Mouse (Mus musculus): ENCODE results near the gene Pex6.
"Not testable (repeated sequence)": the region's sequence is repeated elsewhere in the genome, so short reads cannot be mapped to it uniquely, and the experiment has no call there.

The Pex6 gene

DNA sequence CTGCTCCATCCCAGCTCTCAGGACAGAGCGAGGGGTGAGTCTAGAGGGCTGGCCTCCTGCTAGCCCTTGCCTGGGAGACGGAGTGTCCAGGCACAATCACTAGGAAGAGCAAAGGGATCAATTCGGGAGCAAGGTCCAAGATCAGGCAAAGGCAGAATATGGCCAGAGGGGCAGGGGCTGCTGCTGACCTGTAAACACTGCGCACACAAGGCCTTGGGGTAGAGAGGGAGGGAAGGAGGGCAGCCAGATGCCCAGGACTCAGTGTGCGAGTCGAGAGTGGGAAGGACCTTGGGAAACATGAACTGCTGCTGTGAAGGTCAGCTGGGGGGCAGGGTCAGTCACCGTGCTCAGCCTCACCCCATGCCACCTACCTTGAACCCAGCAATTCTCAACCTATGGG is 24.0 kb downstream of the Pex6 start:
- DNase-seq (ENCODE audit: low spot score in 2 of 2) = no peak

DNA sequence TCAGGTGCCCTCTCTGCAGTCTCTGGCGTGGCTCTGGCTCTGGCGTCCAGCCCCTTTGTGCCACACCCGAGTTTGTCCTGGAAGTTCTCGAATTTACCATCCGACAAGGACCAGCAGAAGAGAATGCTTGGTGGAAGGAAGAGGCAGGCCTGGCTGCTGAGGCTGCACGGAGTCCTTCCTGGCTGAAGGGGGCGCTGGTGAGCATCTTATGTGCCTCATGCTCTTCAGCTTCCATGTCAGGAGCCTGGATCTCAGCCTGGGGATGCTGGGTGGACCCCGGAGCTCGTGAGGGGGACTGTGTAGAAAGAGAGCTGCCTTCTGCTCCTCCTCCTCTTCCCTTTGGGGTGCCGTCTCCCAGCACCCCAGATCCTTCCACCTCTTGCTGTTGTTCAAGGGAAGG is 24.9 kb downstream of the Pex6 start:
- DNase-seq (ENCODE audit: low spot score in 2 of 2) = peak in 1 of 2 experiments; percentile 62

DNA sequence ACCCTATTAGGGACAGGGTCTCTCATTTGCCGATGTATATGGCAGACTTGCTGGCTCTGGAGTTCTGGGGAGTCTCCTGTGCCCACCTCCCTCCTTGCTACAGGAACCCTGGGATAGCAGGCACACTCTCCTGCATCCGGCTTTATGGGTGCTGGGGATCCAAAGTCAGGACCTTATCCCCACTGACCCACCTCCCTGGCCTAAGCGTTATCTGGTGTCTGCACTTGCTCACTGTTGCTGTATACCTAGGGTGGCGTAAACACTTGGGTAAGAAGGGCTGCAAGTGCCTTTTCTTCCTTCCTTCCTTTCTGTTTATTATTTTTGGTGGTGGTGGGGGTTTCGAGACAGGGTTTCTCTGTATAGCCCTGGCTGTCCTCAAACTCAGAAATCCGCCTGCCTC is 30.0 kb downstream of the Pex6 start:
- DNase-seq (ENCODE audit: low spot score in 2 of 2) = no peak

DNA sequence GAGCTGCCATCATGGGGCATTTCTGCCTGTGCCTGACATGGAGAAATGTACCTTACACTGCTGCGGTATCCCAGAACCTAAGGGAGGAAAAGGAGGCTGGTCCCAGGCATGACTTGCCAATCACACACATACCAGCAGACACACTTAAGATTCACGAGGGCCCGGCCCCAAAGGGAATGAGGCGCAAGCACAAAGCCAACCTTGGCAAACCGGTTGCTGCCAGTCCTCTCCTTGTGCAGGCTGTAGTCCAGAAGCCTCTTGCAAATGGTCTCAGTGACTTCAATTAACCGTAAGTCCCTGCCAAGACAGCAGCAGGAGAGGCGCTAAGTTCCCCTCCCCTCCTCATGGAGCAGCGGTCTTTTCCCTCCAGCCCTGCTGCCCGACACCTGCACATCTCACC is 31.7 kb downstream of the Pex6 start:
- DNase-seq (ENCODE audit: low spot score in 2 of 2) = no peak

- DNase-seq (ENCODE audit: low spot score in 2 of 2) = no peak
Measured at GRCm38 (mm10) chr17:46745506-46745905, 34.2 kb downstream of the Pex6 start.

DNA sequence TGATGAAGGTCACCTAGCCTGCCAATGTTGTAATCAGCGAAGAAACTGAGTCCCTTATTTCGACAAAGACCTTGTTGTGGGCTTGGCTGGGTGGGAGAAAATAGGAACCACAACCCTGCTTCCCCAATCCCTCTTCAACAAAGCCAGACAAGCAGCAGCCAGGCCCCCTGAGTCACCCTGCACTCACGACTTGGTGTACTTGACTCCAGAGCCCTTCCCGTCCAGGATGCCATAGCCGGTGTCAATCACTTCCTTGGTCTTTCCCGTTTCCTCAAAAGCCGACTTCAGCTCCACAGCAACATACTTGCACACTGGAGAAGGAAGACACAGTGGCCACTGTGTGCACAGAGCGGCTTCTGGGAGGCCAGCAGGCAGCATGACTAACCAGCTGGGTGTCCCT is 36.0 kb downstream of the Pex6 start:
- no peak for DNase-seq (ENCODE audit: low spot score in 2 of 2)

DNA sequence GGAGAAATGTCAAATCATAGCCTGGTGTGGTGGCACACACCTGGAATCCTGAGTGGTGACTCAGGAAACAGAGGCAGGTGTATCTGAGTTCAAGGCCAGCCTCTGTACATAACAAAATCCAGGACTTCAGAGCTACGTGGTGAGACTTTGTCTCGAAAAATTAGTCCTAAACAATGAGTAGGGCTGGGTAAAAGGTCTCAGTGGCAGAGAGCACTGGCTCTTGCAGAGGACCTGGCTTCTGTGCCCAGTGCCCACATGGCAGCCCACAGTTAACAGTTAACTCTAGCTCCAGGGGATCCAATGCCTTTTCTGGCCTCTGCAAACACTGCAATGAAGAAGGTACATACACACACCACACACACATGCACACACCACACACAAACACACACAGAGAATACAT is 36.5 kb downstream of the Pex6 start:
- no peak for DNase-seq (ENCODE audit: low spot score in 2 of 2)

GRCm38 (mm10) chr17:46749282-46749681 is 38.0 kb downstream of the Pex6 start:
- no peak for DNase-seq (ENCODE audit: low spot score in 2 of 2)

DNA sequence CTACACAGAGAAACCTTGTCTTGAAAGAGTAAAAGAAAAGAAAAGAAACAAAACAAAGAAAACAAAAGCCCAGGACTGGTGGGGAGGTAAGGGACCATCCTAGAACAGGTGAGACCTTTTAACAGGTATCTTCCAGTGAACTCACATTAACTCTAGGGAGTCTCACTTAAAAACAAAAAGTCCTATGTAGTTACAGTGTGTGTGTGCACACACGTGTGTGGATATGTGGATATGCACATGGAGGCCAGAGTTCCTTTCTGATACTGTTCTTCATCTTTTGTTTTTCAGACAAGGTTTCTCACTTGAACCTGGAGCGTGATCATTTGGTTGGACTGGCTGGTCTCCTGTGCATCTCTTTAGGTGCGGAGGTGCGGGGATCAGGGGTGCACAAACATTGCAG is 39.3 kb downstream of the Pex6 start:
- no peak for DNase-seq (ENCODE audit: low spot score in 2 of 2)

GRCm38 (mm10) chr17:46751056-46751793 is 40.0 kb downstream of the Pex6 start:
- DNase-seq (ENCODE audit: low spot score in 2 of 2) = no peak

GRCm38 (mm10) chr17:46751794-46752556 is 40.7 kb downstream of the Pex6 start, which contains the start of gene Cnpy3:
Gene Cnpy3 (minus strand): TSS chr17:46752214.
- peak; percentile 96 to 98 for DNase-seq (ENCODE audit: low spot score in 2 of 2)

DNA sequence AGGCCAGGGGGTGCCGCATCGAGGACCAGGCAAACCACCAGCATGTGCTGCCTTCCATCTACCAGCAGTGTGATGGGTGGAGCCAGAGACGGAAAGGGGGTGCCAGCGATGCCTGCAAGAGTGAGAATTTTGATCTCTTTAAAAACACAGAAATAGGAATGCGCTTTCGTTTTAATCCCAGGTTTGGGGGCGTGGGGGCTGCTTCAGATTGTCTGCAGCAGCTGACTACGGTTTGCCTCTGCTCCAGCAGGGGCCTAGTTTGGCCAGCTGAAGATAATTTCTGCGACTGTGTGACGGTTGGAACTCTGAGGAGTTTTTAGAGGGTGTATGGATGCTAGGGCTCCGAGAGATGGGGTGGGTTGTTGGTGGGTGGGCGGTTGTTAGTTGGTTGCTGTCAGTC is 47.5 kb downstream of the Pex6 start:
- no peak for DNase-seq (ENCODE audit: low spot score in 2 of 2)

DNA sequence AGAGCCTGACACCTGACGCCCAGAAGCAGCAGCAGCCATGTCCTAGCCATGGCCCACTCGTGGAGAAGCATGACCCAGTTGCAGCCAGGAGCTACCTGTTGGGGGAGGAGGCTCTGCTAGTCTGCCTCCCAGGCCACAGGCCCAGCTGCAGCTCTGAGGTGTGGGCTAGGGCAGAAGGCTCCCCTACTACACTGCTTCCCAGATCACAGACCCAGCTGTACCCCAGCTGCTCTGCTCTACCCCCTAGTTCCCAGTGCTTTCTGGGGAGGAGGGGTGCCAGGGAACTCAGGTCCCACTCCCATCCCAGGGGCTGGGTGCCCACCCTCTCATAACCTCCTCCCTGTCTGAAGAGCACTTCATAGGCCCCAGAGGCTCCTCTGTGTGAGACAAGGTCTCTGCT is 52.3 kb downstream of the Pex6 start, which contains the start of gene Ptcra:
Gene Ptcra (minus strand): TSS at position 169 of the 400 bp plus-strand sequence.
- peak; percentile 72 to 81 for DNase-seq (ENCODE audit: low spot score in 2 of 2)

DNA sequence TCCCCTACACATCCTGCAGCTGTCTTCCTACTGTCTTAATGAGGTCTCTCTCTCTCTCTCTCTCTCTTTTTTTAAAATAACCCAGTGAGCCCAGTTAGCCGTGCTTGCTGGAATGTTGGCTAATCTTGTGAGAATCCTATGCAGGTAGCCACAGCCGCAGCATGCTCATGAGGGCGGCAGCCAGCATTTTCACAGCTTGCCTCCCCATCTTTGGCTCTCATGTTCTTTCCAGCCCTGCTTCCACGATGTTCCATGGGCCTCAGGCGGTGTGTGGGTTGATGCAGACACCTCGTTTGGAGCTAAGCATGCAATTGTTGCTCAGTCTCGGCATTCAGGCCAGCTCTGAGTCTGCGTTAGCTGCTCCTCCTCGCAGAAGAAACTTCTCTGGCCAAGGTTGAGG is 53.7 kb downstream of the Pex6 start:
- not testable (repeated sequence) for DNase-seq (ENCODE audit: low spot score in 2 of 2)

- peak; percentile 75 to 80 for DNase-seq (ENCODE audit: low spot score in 2 of 2)
Measured at GRCm38 (mm10) chr17:46767868-46768267, 56.6 kb downstream of the Pex6 start.

DNA sequence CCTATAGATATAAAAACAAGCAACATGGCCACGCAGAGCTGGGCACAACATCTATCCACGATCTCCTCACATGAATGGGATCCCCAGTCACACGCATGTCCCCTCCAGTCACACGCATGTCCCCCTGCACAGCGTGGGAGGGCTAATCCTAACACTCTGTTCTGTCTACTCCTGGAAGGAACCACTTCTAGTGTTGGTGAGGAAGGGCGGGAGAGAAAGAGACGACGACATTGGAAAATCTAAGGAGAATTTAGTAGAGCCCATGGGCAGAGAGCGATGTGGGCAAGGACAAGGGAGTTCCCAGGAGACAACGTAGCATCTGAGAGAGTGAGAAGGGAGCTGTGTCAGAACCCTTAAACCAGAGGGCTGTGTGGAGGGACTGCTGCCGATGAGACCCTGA is 59.3 kb downstream of the Pex6 start:
- DNase-seq (ENCODE audit: low spot score in 2 of 2) = no peak

GRCm38 (mm10) chr17:46771025-46771424 is 59.8 kb downstream of the Pex6 start:
- no peak for DNase-seq (ENCODE audit: low spot score in 2 of 2)

DNA sequence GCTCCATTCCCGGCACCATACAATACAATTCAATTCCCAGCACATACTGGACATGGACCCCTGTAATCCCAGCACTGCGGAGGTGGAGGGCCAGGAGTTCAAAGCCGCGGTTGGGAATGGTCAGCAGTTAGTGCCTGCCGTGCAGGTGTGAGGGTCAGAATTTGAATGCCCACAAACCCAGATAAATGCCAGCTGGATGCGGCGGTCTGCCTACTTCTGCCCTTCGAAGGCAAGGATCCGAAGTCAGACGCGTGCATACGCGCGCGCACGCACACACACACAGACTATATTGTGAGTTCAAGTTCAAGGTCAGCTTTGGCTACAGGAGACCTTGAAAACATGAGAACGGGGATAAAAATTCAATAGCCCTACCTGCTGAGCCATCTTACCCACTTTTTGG is 60.4 kb downstream of the Pex6 start:
- DNase-seq (ENCODE audit: low spot score in 2 of 2) = peak in 1 of 2 experiments; percentile 25

DNA sequence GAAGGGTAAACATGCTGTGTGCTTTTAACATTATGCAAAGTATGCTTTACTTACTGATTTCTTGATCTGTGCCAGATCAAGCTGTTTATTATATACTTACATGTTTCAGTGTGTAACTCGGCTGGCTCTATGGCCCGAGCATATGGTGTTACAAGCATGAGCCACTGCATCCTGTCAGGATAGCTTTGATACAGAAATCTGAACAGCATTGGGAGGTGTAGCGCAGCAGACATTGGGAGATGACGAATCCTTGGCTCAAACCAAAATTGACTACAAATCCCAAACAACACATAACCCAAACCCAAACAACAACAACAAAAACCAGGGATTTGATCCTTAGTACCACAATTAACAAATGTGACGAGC is 60.8 kb downstream of the Pex6 start:
- no peak for DNase-seq (ENCODE audit: low spot score in 2 of 2)

DNA sequence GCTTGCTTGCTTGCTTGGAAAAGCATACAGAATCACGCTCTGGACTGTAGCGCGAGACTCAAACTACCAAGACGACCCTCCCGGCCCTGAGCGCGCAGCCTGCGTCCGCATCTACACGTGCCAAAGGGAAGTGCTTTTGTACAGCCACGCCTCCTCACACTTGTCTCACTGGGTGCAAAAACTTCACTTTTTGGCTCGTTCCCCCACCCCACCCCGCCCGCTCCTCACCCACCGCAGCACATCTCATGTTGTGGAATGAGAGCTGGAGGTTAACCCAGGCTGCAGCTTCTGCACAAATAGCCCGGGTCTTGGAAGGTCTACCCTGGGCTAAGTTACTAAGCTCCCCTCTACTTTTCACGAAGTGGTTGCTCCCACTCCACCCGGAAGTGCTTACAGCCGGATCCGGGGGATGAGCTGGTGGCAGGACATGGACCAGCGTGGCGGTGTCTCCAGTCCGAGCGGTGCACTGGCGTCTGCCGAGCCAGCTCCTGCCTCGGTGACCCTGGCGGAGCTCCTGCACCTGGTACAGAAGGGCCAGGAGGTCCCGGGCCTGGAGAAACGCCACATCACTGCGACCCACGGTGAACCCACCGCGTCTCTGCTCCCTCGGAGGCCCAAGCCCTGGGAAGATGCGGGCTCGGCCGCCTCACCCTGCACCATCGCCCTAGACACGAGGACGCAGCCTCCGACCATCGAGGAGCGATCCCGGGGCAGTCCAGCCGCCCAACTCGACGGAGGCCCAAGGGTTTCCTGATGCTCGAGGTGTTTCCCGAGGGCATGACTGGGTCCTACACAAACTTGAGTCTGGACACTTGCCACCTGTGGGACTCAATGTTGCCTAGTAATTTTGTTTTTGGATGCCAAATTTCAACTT is 61.4 kb downstream of the Pex6 start, which contains the start of gene 2310039H08Rik:
Gene 2310039H08Rik (plus strand): TSS at position 232 of the 874 bp plus-strand sequence.
- DNase-seq (ENCODE audit: low spot score in 2 of 2) = peak; percentile 75

DNA sequence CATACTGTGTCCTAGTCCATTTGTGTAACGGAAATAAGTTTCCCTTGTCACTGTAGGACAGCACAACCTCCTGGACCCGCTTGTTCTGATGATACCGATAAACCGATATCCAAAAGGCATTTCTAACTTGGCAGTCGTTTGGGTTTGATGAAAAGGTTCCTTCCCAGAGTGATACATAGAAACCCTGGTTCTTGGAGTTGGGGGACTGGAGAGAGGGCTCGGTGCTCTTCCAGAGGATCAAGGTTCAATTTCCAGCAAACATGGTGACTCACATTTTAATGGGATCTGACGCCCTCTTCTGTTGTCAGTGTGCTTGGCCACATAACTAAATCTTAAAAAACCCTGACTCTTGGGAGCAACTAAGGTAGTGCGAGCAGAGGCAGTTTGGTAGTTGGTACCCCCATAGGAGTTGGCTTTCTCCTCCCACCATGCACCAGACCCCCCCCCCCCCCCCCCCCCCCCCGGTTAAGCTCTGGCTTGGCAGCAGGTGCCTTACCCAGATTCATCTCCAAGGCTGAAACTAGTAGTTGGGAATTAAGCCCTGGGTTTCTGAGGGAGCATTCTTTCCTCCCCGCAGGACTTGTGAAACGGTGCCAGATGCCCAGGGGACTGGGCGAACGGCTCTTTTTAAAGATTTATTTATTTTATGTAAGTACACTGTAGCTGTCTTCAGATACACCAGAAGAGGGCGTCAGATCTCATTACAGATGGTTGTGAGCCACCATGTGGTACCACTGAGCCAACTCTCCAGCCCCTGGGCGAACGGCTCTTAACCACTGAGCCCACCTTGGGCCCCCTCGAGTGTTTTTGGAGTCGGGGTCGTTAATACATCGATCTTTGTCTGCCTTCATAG is 62.2 kb downstream of the Pex6 start:
- DNase-seq (ENCODE audit: low spot score in 2 of 2) = no peak
